Mouse (Mus musculus) hindbrain, embryonic 10.5 days (tissue): ENCODE measurements around the gene Pheta1. TPM values are rescaled to one million over a fixed set of nuclear protein-coding genes. Genes with fewer than 3 reads are reported as not detected.
A peak's percentile ranks its signal among the peaks of the same experiment; 100 is the strongest.

Experiments used
- DNase-seq: peaks from one replicate; pipeline ENCODE4 v3.0.0-alpha.2; 2017; ENCODE audit warnings: low spot score
- H3K27ac ChIP-seq: fragments of 300-500 bp; sonication (generic); 2 replicates; pipeline ENCODE4 v1.5.1; 2016; ENCODE audit warnings: mild to moderate bottlenecking, moderate library complexity
- H3K27me3 ChIP-seq: fragments of 300-500 bp; sonication (generic); 2 replicates; pipeline ENCODE4 v1.6.1; 2016; ENCODE audit warnings: mild to moderate bottlenecking; ENCODE audit not compliant: poor library complexity, insufficient read depth, severe bottlenecking
- H3K36me3 ChIP-seq: fragments of 300-500 bp; sonication (generic); 2 replicates; pipeline ENCODE4 v1.6.1; 2016; ENCODE audit warnings: mild to moderate bottlenecking, moderate library complexity
- H3K4me1 ChIP-seq: fragments of 300-500 bp; sonication (generic); replicated peaks from 2 replicates; pipeline ENCODE4 v1.6.1; 2016; ENCODE audit warnings: mild to moderate bottlenecking
- H3K4me3 ChIP-seq: fragments of 300-500 bp; sonication (generic); 2 replicates; pipeline ENCODE4 v1.5.1; 2016; ENCODE audit warnings: mild to moderate bottlenecking, moderate library complexity
- H3K9me3 ChIP-seq: fragments of 300-500 bp; sonication (generic); 2 replicates; pipeline ENCODE4 v1.6.1; 2016; ENCODE audit warnings: mild to moderate bottlenecking, moderate library complexity
- WGBS: fragments of 180-500 bp; shearing (Covaris S2); methylation state at CpG from one replicate; pipeline ENCODE4 v1.1.7; 2016; 5-methylcytosine and 5-hydroxymethylcytosine counted together
- polyA plus RNA-seq: library from polyadenylated mRNA; unstranded; fragments of >200 nt; fragmentation: Nextera tagmentation; extraction: Ambion mirVana; gene quantifications from 2 replicates; pipeline ENCODE4 v1.2.1, GENCODE M21; 2016

The Pheta1 gene
- polyA plus RNA-seq, 1 experiment from 2014 or later: 54.5 TPM

DNA sequence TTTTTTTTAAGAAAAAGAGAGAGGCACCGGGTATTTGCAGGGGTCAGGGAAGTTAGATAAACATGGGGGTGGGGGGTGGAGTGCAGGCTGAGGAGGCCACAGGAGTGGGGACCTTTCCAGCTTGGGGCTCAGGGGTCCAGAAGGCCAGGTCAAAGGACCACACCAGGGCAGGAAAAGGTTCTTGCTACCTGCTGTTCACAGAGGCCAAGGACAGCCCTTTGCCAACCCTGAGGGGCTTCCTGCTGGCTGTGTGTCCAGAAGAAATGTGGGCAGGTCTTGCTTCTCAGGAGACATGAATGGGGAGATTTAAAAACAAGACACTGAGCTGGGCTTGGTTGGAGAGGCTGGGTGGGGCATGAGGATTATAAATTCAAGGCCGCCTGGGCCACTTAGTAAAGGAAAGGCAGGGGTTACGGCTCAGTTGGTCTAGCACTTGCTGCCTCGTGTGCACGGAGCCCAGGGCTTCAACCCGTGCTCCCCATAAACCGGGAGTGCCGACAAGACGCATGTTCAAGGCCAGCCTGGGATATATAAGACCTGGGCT lies 41.1 kb downstream of the Pheta1 start:
- WGBS: 44% methylated on average over 9 of the region's 9 CpGs

DNA sequence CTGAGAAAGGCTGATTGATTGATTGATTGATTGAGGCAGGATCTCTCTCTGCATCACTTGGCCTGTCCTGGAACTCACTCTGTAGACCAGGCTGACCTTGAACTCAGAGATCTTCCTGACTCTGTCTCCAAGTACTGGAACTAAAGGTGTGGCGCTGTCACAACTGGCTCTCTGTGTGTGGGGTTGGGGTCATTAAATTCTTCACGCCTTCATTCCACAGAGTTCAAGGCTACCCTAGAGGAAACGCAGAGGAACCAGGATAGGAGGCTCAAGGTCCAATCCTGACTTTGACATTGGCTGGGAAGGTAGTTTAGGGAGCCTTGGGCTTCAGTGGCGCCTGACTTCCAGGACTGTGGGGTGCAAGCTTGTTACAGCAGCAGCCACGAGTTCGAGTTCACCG lies 42.1 kb downstream of the Pheta1 start:
- 92% methylated on average over 7 of the region's 7 CpGs for WGBS
- Histone ChIP-seq H3K36me3 (peaks cover 18% of the 10 kb centered on the region), H3K9me3 (peaks cover 15% of the 10 kb centered on the region), H3K27me3 (peaks cover 16% of the 10 kb centered on the region), H3K4me3 (no peak overlapping the region), H3K4me1 (peaks cover 35% of the 10 kb centered on the region), H3K27ac (0 out of 2 replicates have a peak overlapping the region, but pooled peaks have one; percentile 8)
- no peak for DNase-seq

More for the DNA sequence above, 41.1 kb downstream of the Pheta1 start:
- DNase-seq: peak; percentile 53
- H3K27ac ChIP-seq: no peak overlapping the region
- peaks cover 15% of the 10 kb centered on the region for H3K9me3 ChIP-seq
- H3K36me3 ChIP-seq: peaks cover 21% of the 10 kb centered on the region
- H3K4me3 ChIP-seq: no peak overlapping the region
- peaks cover 24% of the 10 kb centered on the region for H3K4me1 ChIP-seq
- H3K27me3 ChIP-seq: peaks cover 16% of the 10 kb centered on the region

DNA sequence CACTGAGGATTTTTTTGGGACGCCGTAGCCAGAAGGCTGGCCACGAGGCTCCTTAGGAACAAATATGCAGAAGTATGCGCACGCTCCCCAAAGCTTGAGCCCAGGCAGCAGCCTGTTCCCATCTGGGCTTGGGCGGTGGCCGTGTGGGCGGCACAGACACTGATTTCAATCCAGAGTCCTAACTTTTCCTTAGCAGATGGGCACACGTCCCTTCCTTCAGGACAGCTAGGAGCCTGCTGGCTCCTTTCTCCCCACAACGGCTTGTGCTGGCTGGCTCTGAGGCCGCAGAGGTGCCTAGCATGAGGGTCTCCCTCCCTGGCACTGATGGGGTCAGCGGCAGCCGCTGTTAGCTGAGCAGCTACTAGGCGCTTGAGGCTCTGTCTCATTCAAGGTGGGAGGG lies 43.5 kb downstream of the Pheta1 start:
- Histone ChIP-seq H3K27me3 (peaks cover 16% of the 10 kb centered on the region), H3K4me3 (no peak overlapping the region), H3K4me1 (peaks cover 36% of the 10 kb centered on the region), H3K36me3 (peaks cover 7% of the 10 kb centered on the region; the same call in 1 of the 2 replicates), H3K9me3 (peaks cover 8% of the 10 kb centered on the region), H3K27ac (no peak overlapping the region)
- no peak for DNase-seq
- WGBS: 89% methylated on average over 14 of the region's 14 CpGs

DNA sequence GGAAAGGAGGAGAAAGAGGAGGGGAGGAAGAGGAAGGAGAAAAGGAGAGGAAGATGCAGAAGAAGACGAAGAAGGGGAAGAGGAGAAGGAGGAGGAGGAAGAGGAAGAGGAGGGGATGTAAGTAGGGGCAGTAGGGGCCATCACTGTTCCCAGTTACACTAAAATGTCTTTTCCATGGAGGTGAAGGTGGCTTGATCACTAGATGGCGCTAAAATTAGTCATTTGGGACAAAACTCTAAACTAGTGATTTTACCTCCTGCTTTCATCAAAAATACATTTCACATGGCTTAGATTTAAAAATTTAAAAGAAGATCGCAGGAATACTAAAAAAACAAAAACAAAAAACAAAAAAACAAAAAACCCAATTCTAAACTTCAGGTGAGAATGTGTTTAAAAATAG lies 44.8 kb downstream of the Pheta1 start:
- 33% methylated on average over 3 of the region's 3 CpGs for WGBS
- Histone ChIP-seq H3K36me3 (no peaks in the 10 kb centered on the region), H3K27me3 (peaks cover 16% of the 10 kb centered on the region), H3K4me3 (no peak overlapping the region), H3K27ac (no peak overlapping the region), H3K4me1 (peaks cover 36% of the 10 kb centered on the region), H3K9me3 (no peaks in the 10 kb centered on the region)
- no peak for DNase-seq

DNA sequence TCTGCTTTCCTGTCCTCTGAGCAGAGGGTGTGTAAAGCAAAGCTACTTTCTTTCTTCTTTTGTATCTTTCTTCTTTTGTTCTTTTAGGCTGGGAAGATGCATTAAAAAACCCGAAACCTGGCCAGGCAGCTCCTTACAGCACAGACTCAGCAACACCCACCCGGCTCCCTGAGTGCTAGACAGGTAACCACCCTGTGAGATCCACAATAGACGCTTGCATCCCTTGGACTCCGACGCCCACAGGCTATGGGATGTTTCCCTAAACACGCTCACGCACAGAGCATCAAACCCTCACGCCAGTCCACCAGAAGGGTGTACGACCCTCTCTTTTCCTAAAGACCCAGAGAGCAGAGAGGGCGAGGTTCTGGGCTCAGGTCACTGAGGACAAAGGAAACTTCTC lies 45.9 kb downstream of the Pheta1 start:
- peak overlapping the region; percentile 26; the same call in 1 of the 2 replicates for H3K27ac ChIP-seq
- DNase-seq: no peak

DNA sequence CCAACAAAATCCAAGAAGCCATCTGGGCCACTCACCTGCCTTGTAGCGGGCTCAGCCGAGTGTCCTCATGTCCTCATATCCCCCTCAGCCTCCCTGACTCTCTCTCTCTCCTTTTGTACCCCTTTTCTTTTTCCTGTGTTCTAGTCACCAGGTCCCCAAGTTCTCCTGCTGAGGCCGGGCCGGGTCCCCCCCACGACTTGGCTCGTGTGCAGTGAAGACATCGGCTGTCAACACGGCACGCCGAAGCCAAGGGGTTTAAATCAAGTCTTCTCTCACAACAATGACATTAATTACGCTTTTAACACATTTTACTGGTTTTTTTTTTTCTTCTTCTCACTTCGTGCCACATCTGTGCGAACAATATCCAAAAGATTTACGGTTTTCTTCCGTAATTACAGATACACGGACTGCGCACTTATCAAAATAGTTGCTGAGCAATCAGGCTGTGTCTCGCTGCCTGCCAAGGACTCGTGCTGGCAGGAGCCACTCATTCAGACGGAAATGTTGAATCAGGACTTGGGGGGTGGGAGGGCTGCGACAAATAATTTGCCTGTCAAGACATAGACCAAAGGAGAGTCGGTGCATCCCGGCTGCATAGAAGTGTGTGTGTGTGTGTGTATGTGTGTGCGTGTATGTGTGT lies 46.5 kb downstream of the Pheta1 start:
- Histone ChIP-seq H3K27ac (peak overlapping the region; percentile 26; the same call in 1 of the 2 replicates), H3K4me1 (peaks cover 26% of the 10 kb centered on the region), H3K27me3 (peaks cover 19% of the 10 kb centered on the region), H3K9me3 (no peaks in the 10 kb centered on the region), H3K36me3 (no peaks in the 10 kb centered on the region), H3K4me3 (no peak overlapping the region)
- WGBS: 71% methylated on average over 24 of the region's 24 CpGs
- no peak for DNase-seq

More for the DNA sequence above, 45.9 kb downstream of the Pheta1 start:
- Histone ChIP-seq H3K4me3 (no peak overlapping the region), H3K9me3 (no peaks in the 10 kb centered on the region), H3K27me3 (peaks cover 19% of the 10 kb centered on the region), H3K4me1 (peaks cover 32% of the 10 kb centered on the region), H3K36me3 (no peaks in the 10 kb centered on the region)
- WGBS: 44% methylated on average over 10 of the region's 10 CpGs

DNA sequence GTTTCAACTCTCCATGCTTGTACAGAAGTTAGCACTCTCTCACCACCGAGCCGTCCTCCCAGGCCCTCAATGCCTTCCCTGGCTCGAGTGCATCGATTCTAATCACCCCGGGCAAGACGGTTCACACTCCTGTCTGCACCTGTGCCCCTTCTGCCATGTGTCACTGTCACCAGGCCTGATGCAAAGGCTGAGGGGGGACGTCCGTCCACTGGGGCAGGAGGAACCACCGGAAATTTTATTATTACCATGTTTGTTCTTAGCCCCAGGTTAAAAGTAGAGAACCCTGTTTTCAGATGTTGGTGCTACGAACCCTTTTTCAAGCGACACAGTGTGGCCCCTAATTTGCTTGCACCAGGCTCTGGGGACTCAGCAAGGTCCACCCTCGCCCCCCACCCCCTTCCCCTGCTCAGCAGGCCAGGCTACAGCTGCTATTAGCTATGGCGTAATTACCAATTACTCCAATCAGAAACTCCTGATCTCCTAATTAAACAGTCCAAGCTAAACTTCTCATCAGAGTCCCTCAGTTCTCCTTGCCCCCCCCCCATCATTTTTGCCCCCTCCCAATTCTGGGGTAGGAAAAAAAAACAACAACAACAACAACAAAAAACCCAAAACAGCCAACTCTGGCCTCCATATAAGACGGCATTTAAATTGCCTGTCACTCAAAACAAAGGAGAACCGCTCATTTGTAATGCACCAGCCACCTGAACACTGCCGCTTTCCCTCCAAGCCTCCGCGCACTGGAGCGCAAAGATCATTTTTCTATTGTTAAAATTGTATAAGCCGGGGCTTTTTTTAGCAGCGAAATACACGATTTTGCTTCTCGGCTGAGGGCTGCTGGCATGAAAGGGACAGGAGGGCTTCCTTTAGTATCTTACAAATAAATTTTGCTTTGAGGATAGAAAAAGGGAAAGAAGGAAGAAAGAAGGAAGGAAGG lies 54.3 kb downstream of the Pheta1 start:
- no peaks in the 10 kb centered on the region for H3K9me3 ChIP-seq
- peak overlapping the region; percentile 75 for H3K27ac ChIP-seq
- 52% methylated on average over 23 of the region's 23 CpGs for WGBS
- H3K36me3 ChIP-seq: no peaks in the 10 kb centered on the region
- DNase-seq: no peak
- peaks cover 28% of the 10 kb centered on the region for H3K4me1 ChIP-seq
- H3K27me3 ChIP-seq: 0 out of 2 replicates have a peak, but pooled peaks cover 2% of the 10 kb centered on the region
- no peak overlapping the region for H3K4me3 ChIP-seq

Other genes starting within 250 kb of the Pheta1 start
- gene Acad12, start 230.0 kb upstream of the Pheta1 start, polyA plus RNA-seq: 1.9 TPM in 2 replicates
- 3.0 and 3.5 TPM in 2 replicates for gene Acad10, start 188.5 kb upstream of the Pheta1 start, polyA plus RNA-seq
- 41.6 and 41.9 TPM in 2 replicates for gene Brap, start 188.4 kb upstream of the Pheta1 start, polyA plus RNA-seq
- gene Atxn2, start 137.6 kb upstream of the Pheta1 start, polyA plus RNA-seq: 38.6 and 42.0 TPM in 2 replicates
- 9.3 and 11.1 TPM in 2 replicates for gene Sh2b3, start 11.3 kb upstream of the Pheta1 start, polyA plus RNA-seq
- 4.5 and 12.0 TPM in 2 replicates for gene Cux2, start 201.1 kb downstream of the Pheta1 start, polyA plus RNA-seq